In genomic region chr9:47327575-47327974, GRCm38 (mm10) we compare ENCODE assay signal across 12 mouse cellular contexts.
DNase-seq lines count a peak whose midpoint lies in the region; ATAC-seq lines count a peak whose summit lies in the region.
"Had no signal": no experiment of that assay in that cellular context is flagged by ENCODE, and none has a peak within 500 bp of the region (broad histone marks: within the 10 kb centered on the region; RNA-seq: fewer than 3 reads in every experiment).

No protein-coding gene starts in this region.

- H3K9me3 ChIP-seq in hindbrain, embryonic 14.5 days (ENCODE audit: control insufficient read depth, low read length): no peaks in the 10 kb centered on the region
- H3K9me3 ChIP-seq in neural tube, embryonic 15.5 days (replicated peaks): no peaks in the 10 kb centered on the region
- H3K9me3 ChIP-seq: lung, embryonic 15.5 days had no signal

- H3K9ac ChIP-seq in hindbrain, embryonic 14.5 days: no peak overlapping the region
- H3K9ac ChIP-seq in neural tube, embryonic 15.5 days (replicated peaks): no peak overlapping the region
- H3K9ac ChIP-seq: lung, embryonic 15.5 days had no signal

- H3K4me3 ChIP-seq in hindbrain, embryonic 14.5 days (replicated peaks; ENCODE audit: low read length): no peak overlapping the region
- H3K4me3 ChIP-seq in neural tube, embryonic 15.5 days (replicated peaks): no peak overlapping the region
- H3K4me3 ChIP-seq: lung, embryonic 15.5 days had no signal

- intact Hi-C loops in heart, postnatal 36 days (cut with DNase I): no loop called here

- no peak overlapping the region for H3K4me2 ChIP-seq in hindbrain, embryonic 14.5 days (replicated peaks)
- no peak overlapping the region for H3K4me2 ChIP-seq in neural tube, embryonic 15.5 days
- H3K4me2 ChIP-seq: lung, embryonic 15.5 days had no signal

- no peaks in the 10 kb centered on the region for H3K27me3 ChIP-seq in hindbrain, embryonic 14.5 days (ENCODE audit: control insufficient read depth, insufficient read depth, low read length)
- H3K27me3 ChIP-seq in neural tube, embryonic 15.5 days (replicated peaks): no peaks in the 10 kb centered on the region
- H3K27me3 ChIP-seq: lung, embryonic 15.5 days had no signal

- H3K36me3 ChIP-seq in hindbrain, embryonic 14.5 days (replicated peaks; ENCODE audit: control insufficient read depth, insufficient read depth): no peaks in the 10 kb centered on the region
- H3K36me3 ChIP-seq in neural tube, embryonic 15.5 days: no peaks in the 10 kb centered on the region
- H3K36me3 ChIP-seq: lung, embryonic 15.5 days had no signal

- H3K4me1 ChIP-seq in hindbrain, embryonic 14.5 days (replicated peaks; ENCODE audit: control insufficient read depth, insufficient read depth, low read length): peaks cover 4% of the 10 kb centered on the region; the same call in 1 of the 2 replicates
- H3K4me1 ChIP-seq in neural tube, embryonic 15.5 days: peaks cover 2% of the 10 kb centered on the region; the same call in 1 of the 2 replicates

- peak; percentile 80; the same call in 1 of the 2 replicates for ATAC-seq in hindbrain, embryonic 14.5 days (ENCODE audit: low FRiP score)
- ATAC-seq in neural tube, embryonic 15.5 days (ENCODE audit: low FRiP score): peak; percentile 92

- 99% methylated on average over 2 of the region's 2 CpGs for WGBS in hindbrain, embryonic 14.5 days
- WGBS in neural tube, embryonic 15.5 days: 100% methylated on average over 2 of the region's 2 CpGs

- DNase-seq in layer of hippocampus, adult 11-12 months (ENCODE audit: low spot score): peak; percentile 21
- DNase-seq in layer of hippocampus, adult 9-10 months (ENCODE audit: low spot score): no peak
- peak; percentile 13 to 22 for DNase-seq in right cerebral cortex, adult 2 months (ENCODE audit: low spot score in 2 of 2)
- no peak for DNase-seq in right cerebral cortex, postnatal 14 days
- peak; percentile 69 for DNase-seq in hindbrain, embryonic 14.5 days (ENCODE audit: low spot score)
- no peak for DNase-seq in cerebellum, adult 18-20 months
- no peak for DNase-seq in heart, postnatal 36 days
- DNase-seq: cerebellum, postnatal 14 days; heart, postnatal 4 days; kidney, postnatal 14 days had no signal

- H3K27ac ChIP-seq in hindbrain, embryonic 14.5 days: no peak overlapping the region
- H3K27ac ChIP-seq in neural tube, embryonic 15.5 days (replicated peaks): no peak overlapping the region
- H3K27ac ChIP-seq: lung, embryonic 15.5 days had no signal

Comparison
In these comparisons a context has a peak if more than half of its experiments do, and no peak if none do; other contexts are left out.
1. DNase-seq: peak in layer of hippocampus, adult 11-12 months (single experiment), right cerebral cortex, adult 2 months (2 of 2) and hindbrain, embryonic 14.5 days (single experiment); none in layer of hippocampus, adult 9-10 months (single experiment), right cerebral cortex, postnatal 14 days (single experiment), cerebellum, adult 18-20 months (0 of 2) and heart, postnatal 36 days (0 of 2).